Mouse (Mus musculus) forebrain, embryonic 14.5 days (tissue): Measurements from ENCODE around the gene Krtap12-1. TPM values are rescaled to one million over a fixed set of nuclear protein-coding genes. Genes with fewer than 3 reads are reported as not detected.
"Not testable (repeated sequence)": the region's sequence is repeated elsewhere in the genome, so short reads cannot be mapped to it uniquely, and the experiment has no call there.

ENCODE experiments used
- ATAC-seq: fragments of 200-750 bp; cut with Nextera tagmentation; 2 replicates; pipeline ENCODE4 v1.8.0; 2017; ENCODE audit warnings: mild to moderate bottlenecking, moderate library complexity
- DNase-seq: peaks from one replicate; pipeline ENCODE4 v3.0.0-alpha.2; 2015; ENCODE audit warnings: low spot score
- H3K27ac ChIP-seq: fragments of 300-500 bp; sonication (generic); 2 replicates; pipeline ENCODE4 v1.5.1; 2014; ENCODE audit warnings: low read depth, mild to moderate bottlenecking, control low read depth, low read length, moderate library complexity
- H3K27me3 ChIP-seq: fragments of 300-500 bp; sonication (generic); replicated peaks from 2 replicates; pipeline ENCODE4 v1.6.1; 2014; ENCODE audit warnings: low read length, control low read depth, mixed read lengths; ENCODE audit not compliant: control insufficient read depth, insufficient read depth
- H3K36me3 ChIP-seq: fragments of 300-500 bp; sonication (generic); 2 replicates; pipeline ENCODE4 v1.6.1; 2014; ENCODE audit warnings: low read length, control low read depth; ENCODE audit not compliant: control insufficient read depth, insufficient read depth
- H3K4me1 ChIP-seq: fragments of 300-500 bp; sonication (generic); 2 replicates; pipeline ENCODE4 v1.6.1; 2014; ENCODE audit warnings: antibody characterized with exemption, low read length, control low read depth; ENCODE audit not compliant: control insufficient read depth, insufficient read depth
- H3K4me2 ChIP-seq: fragments of 300-500 bp; sonication (generic); 2 replicates; pipeline ENCODE4 v1.6.1; 2014; ENCODE audit warnings: mild to moderate bottlenecking, control low read depth, low read length
- H3K4me3 ChIP-seq: fragments of 300-500 bp; sonication (generic); 2 replicates; pipeline ENCODE4 v1.5.1; 2014; ENCODE audit warnings: low read depth, low read length, control low read depth
- H3K9ac ChIP-seq: fragments of 300-500 bp; sonication (generic); 2 replicates; pipeline ENCODE4 v1.6.1; 2014; ENCODE audit warnings: mild to moderate bottlenecking, low read length, control low read depth, moderate library complexity
- H3K9me3 ChIP-seq: fragments of 300-500 bp; sonication (generic); replicated peaks from 2 replicates; pipeline ENCODE4 v1.6.1; 2016; ENCODE audit warnings: low read length, control low read depth, mixed read lengths; ENCODE audit not compliant: control insufficient read depth
- WGBS: fragments of 180-500 bp; shearing (Covaris S2); extraction: QIAGEN DNeasy Blood & Tissue Kit; methylation state at CpG from one replicate; pipeline ENCODE4 v1.1.7; 2014; 5-methylcytosine and 5-hydroxymethylcytosine counted together
- polyA plus RNA-seq: library from polyadenylated mRNA; unstranded; fragments of >200 nt; fragmentation: Nextera tagmentation; extraction: Ambion mirVana; gene quantifications from 2 replicates; pipeline ENCODE4 v1.2.1, GENCODE M21; 2014

Gene Krtap12-1
- polyA plus RNA-seq, 1 experiment from 2014 or later, result not detected

- not testable (repeated sequence) for H3K27me3 ChIP-seq, H3K9me3 ChIP-seq, H3K36me3 ChIP-seq, H3K9ac ChIP-seq, H3K27ac ChIP-seq, DNase-seq, H3K4me2 ChIP-seq, ATAC-seq, H3K4me1 ChIP-seq, H3K4me3 ChIP-seq
- WGBS, result no CpG with 5 or more reads among the region's 1 CpGs
Measured at GRCm38 (mm10) chr10:77759582-77759981, 39.2 kb downstream of the Krtap12-1 start, which contains the start of gene Gm3233. TSS of gene Gm3233 (minus strand) at chr10:77759682.

DNA sequence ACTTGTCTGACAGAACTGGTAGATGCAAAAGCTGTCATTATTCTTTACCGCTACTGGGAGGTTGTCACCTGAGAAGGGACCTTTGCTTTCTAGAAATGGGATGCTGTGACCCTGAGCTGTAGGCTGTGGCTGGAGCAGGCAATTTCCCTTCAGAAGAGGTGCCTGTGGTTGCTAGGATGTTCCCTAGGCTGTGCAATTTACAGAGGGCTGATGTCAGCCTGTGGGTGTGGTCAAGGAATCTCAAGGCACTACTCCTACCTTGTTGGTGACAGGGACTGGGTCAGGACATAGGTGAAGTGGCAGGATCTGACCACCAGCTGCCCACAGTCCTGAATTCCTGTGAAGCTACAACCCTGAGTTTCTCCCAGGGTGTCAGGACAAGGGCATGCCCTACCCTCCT lies 49.3 kb downstream of the Krtap12-1 start:
- WGBS, result 74% methylated on average over 1 of the region's 1 CpGs

More for the DNA sequence above, 49.3 kb downstream of the Krtap12-1 start:
- H3K27me3 ChIP-seq, result no peaks in the 10 kb centered on the region
- H3K4me3 ChIP-seq, result no peak overlapping the region
- no peak for DNase-seq
- no peaks in the 10 kb centered on the region for H3K36me3 ChIP-seq
- H3K9me3 ChIP-seq, result no peaks in the 10 kb centered on the region
- H3K4me2 ChIP-seq, result no peak overlapping the region
- H3K27ac ChIP-seq, result no peak overlapping the region
- no peak overlapping the region for H3K9ac ChIP-seq
- no peaks in the 10 kb centered on the region for H3K4me1 ChIP-seq
- ATAC-seq, result no peak

Other genes with a start within 250 kb of the Krtap12-1 start
- gene Fam207a, start 204.8 kb upstream of the Krtap12-1 start, polyA plus RNA-seq, result 33.8 and 36.9 TPM in 2 replicates
- gene Itgb2, start 190.3 kb upstream of the Krtap12-1 start, polyA plus RNA-seq, result 0.67 and 0.89 TPM in 2 replicates
- gene Pttg1ip, start 138.9 kb upstream of the Krtap12-1 start, polyA plus RNA-seq, result 74.1 and 85.5 TPM in 2 replicates
- 277 and 308 TPM in 2 replicates for gene Sumo3, start 114.5 kb upstream of the Krtap12-1 start, polyA plus RNA-seq
- gene Gm49325, start 114.4 kb upstream of the Krtap12-1 start, polyA plus RNA-seq, result 1.7 and 16.2 TPM in 2 replicates
- gene Ube2g2, start 98.3 kb upstream of the Krtap12-1 start, polyA plus RNA-seq, result 72.6 and 73.6 TPM in 2 replicates
- 0.45 and 0.55 TPM in 2 replicates for gene Tspear, start 34.0 kb upstream of the Krtap12-1 start, polyA plus RNA-seq
- not detected in 2 replicates for gene Gm19402, start 29.8 kb upstream of the Krtap12-1 start, polyA plus RNA-seq
- not detected in 2 replicates for gene Gm9508, start 23.4 kb upstream of the Krtap12-1 start, polyA plus RNA-seq
- gene Gm10272, start 14.0 kb upstream of the Krtap12-1 start, polyA plus RNA-seq, result not detected in 2 replicates
- gene Gm10024, start 9.1 kb upstream of the Krtap12-1 start, polyA plus RNA-seq, result not detected in 2 replicates
- not detected in 2 replicates for gene Gm10142, start 4.8 kb upstream of the Krtap12-1 start, polyA plus RNA-seq
- not detected in 2 replicates for gene Gm10100, start 5.9 kb downstream of the Krtap12-1 start, polyA plus RNA-seq
- not detected in 2 replicates for gene Gm18596, start 22.0 kb downstream of the Krtap12-1 start, polyA plus RNA-seq
- gene Gm9736, start 30.8 kb downstream of the Krtap12-1 start, polyA plus RNA-seq, result not detected in 2 replicates
- gene Gm3233, start 39.1 kb downstream of the Krtap12-1 start, polyA plus RNA-seq, result not detected in 2 replicates
- gene Gm3238, start 50.7 kb downstream of the Krtap12-1 start, polyA plus RNA-seq, result not detected in 2 replicates
- gene Gm7138, start 56.3 kb downstream of the Krtap12-1 start, polyA plus RNA-seq, result not detected in 2 replicates
- gene Gm3250, start 61.9 kb downstream of the Krtap12-1 start, polyA plus RNA-seq, result not detected in 2 replicates
- not detected in 2 replicates for gene Gm7137, start 67.6 kb downstream of the Krtap12-1 start, polyA plus RNA-seq
- gene Gm9639, start 74.5 kb downstream of the Krtap12-1 start, polyA plus RNA-seq, result not detected in 2 replicates
- not detected in 2 replicates for gene Gm19668, start 78.5 kb downstream of the Krtap12-1 start, polyA plus RNA-seq
- not detected in 2 replicates for gene Gm9507, start 91.2 kb downstream of the Krtap12-1 start, polyA plus RNA-seq
- gene Gm2696, start 94.1 kb downstream of the Krtap12-1 start, polyA plus RNA-seq, result not detected in 2 replicates
- not detected in 2 replicates for gene Krtap10-4, start 106.5 kb downstream of the Krtap12-1 start, polyA plus RNA-seq
- gene Krtap10-10, start 115.3 kb downstream of the Krtap12-1 start, polyA plus RNA-seq, result not detected in 2 replicates
- gene Gm36176, start 126.2 kb downstream of the Krtap12-1 start, polyA plus RNA-seq, result not detected in 2 replicates
- gene Gm10318, start 132.3 kb downstream of the Krtap12-1 start, polyA plus RNA-seq, result not detected in 2 replicates
- gene Gm3285, start 141.4 kb downstream of the Krtap12-1 start, polyA plus RNA-seq, result not detected in 2 replicates
- 6.4 and 8.4 TPM in 2 replicates for gene Lrrc3, start 181.9 kb downstream of the Krtap12-1 start, polyA plus RNA-seq
- gene Trpm2, start 250.0 kb downstream of the Krtap12-1 start, polyA plus RNA-seq, result 1.4 and 2.8 TPM in 2 replicates